Mouse (Mus musculus) G1E (cell line): Measurements from ENCODE around the gene Prdm16.

ENCODE experiments used
- CTCF ChIP-seq: IDR thresholded peaks from 2 replicates; pipeline ENCODE4 v1.5.1; 2012; ENCODE audit warnings: low read depth, low read length, inconsistent platforms, mixed read lengths
- GATA2 ChIP-seq: IDR thresholded peaks from 2 replicates; pipeline ENCODE4 v1.6.1; 2012; ENCODE audit warnings: low read depth, low read length, inconsistent platforms, borderline replicate concordance
- POLR2AphosphoS5 ChIP-seq: IDR thresholded peaks from 2 replicates; pipeline ENCODE4 v1.6.1; 2012; ENCODE audit warnings: low read depth, low read length, inconsistent platforms; ENCODE audit not compliant: insufficient replicate concordance
- TAL1 ChIP-seq: conservative IDR thresholded peaks from 2 replicates; pipeline ENCODE4 v1.6.1; 2012; ENCODE audit warnings: low read depth, low read length, inconsistent platforms, mixed read lengths

DNA sequence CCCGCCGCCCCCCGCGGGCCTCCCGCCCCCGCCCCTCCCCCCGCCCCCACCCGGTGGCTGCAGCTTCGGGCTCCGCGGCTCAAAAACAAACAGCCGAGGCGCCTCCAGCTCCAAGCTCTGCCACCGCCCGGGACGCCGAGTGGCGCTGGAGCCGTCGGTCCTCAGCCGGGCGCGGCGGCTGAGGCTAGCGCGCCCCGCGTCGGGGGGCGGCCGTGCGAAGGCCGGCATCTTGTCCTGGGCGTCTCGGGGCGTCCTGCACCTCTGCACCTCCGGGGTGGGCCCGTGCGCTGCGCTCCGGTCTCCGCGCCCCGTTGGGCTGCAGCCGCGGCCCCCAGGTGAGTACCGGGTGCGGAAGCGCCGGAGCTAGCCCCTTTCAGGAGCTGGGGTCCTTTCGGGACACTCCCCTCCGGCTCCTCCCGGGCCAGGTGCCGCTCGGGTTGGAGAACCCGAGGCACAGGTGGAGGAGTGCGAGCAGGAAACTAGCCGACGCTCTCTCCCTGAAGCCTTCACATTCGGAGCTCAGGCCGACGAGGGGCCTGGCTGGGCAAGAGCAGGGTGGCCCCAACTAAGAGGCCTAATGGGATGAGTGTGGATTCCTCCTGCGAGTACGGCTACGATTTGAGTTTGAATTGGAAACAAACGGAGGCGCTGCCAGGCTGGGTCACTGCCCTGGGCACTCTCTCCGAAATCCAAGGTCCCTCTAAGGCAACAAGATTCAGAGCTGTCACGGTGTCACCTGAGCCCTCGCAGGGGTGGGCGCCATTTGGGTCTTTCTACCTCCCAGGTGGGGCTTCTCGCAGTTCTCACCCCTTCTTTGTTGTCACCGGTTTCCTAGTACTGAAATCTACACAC is 1.0 kb upstream of the Prdm16 start:
- TF ChIP-seq GATA2 (no peak), POLR2AphosphoS5 (no peak), CTCF (no peak), TAL1 (no peak)
